Mouse (Mus musculus) T-helper 17 cell (primary cell): ENCODE data around the gene Mapk6.
"Not testable (repeated sequence)": the region's sequence is repeated elsewhere in the genome, so short reads cannot be mapped to it uniquely, and the experiment has no call there.

Source experiments
- in situ Hi-C, 2 experiments: fragments of 300-600 bp; cut with MboI, MseI; formaldehyde crosslinking; loops; 1 replicate in 1 of 2; 2 replicates in 1 of 2; pipeline ENCODE4 v1.15.1; 2025; ENCODE audit warnings: high pct_unique_total_duplicates in 2 of 2

Mapk6 gene

DNA sequence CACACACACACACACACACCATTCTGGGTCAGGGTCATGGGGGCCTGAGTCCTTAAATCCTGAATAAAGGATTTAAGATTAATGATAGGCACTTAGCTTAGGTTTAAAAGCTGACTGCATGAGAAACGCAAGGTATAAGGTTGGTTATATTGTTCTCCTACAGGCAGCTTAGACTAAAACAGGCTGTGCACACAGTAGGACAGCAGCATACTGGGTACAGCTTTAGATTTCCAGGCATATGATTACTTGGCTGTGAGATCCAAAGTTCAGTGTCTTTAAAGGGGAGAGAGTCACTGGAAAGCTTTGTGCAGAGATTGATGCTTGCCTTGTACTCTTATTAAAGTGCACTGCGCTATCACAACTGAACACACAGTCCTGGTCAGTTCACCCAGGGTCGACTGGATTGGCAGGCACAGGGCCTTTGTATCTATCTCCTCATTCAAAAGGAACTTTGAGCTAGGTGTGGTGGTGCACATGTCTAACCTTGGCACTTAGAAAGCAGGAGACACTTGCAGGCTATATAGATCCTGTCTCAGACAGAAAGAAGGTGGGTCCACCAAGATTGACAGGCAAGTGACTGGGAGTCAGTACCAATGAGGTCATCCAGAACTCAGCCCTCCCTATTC lies 25.4 kb downstream of the Mapk6 start:
- in situ Hi-C loops, result no loop called here

DNA sequence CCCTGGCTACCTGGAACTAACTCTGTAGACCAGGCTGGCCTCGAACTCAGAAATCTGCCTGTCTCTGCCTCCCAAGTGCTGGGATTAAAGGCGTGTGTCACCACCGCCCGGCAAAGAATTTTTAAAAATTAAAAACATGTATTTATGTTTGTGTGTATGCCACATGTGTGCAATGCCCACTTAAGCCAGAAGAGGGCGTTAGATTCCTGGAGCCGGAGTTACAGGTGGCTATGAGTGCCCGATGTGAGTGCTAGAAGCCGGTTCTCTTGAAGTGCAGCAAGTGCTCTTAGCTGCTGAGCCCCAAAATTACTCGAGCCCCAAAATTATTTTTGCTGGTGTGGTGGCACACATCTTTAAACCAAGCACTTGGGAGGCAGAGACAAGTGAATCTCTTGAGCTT lies 26.0 kb downstream of the Mapk6 start:
- in situ Hi-C loops, result no loop called here

DNA sequence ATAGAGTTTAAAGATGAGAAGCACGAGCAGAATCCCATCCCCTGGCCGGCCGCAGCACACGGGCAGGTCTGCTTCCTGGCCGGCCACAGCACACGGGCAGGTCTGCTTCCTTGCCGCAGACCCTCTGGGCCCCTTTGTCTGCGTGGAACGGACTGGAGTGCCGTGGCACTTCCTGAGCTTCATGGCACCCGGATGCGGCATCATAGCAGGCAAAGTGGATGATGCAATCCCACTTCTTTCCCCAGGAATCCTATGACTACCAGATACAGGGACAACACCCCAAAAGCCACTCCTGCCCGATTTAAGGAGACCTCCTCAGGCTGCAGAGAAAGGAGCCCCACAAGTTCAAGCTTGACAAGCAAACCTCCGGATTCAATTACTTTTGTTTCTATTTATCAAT lies 27.0 kb downstream of the Mapk6 start:
- in situ Hi-C loops, result no loop called here

DNA sequence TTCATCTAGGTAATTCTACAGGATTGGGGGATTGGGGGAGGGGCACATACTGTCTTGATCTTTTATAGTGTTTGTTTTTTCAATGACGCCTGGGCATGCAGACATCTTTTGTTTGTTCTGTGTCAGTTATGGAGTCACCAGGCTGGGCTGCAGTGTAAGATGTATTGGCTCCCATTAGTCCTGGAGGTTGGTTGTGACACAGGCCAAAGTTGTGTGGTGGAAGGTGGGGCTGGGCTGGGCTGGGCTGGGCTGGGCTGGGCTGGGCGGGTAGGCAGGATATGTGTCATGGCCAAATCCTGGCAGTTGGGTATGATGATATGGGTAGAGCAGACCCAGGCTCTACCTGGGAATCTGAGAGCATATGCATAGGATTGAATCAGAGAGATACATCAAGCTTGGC lies 31.0 kb downstream of the Mapk6 start:
- in situ Hi-C loops, result no loop called here

DNA sequence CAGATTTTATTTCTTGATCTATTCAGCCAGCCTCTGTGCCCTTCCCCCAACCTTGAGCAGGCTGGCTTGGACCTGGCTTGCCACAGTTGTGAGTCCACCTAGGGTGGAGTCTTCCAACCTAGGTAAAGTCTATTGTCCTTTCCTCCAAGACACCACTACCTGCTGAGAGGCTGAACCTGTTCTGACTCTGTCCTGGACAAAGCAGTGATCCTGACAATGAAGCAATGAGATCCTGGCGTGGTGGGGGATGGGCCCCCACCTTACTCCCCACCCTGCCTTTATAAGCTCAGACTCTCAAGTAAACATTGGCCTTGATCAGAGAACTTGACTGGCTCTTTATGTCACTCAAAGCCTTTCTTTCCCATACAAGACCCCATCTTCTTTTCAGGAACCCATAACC lies 33.4 kb downstream of the Mapk6 start:
- in situ Hi-C loops, result no loop called here

DNA sequence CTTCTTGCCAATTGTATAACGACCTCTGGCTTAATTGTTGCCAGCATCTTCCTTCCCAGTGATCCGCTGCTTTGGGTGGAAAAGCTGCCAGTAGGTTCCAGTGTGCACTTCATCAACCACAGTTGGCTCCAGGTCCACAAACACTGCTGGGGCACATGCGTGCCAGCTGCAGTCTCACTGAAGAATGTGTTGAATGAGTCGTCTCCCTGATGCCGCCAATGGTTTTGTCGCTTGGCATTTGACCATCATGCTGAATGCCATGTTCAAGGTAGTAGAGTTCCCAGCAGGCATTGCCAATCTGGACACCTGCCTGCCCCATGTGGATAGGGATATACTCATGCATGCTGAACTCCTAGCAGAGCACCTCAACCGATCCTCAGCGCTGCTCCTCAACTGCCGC lies 34.2 kb downstream of the Mapk6 start:
- in situ Hi-C loops, result no loop called here

DNA sequence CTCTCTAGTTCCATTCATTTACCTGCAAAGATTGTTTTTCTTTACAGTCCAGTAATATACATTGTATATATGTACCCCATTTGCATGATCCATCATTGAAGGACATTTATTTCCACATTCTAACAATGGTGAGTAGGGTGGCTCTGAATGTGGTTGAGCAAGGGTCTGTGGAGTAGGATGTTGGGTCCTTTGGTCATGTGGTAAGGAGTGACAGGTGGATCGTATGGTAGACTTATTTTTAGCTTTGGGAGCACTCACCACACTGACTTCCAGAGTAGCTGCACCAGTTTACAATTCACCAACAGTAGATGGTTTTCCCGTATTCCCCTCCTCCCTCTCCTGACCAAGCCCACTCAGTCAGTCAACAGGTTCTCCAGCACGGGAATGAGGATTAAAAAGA lies 41.0 kb downstream of the Mapk6 start:
- in situ Hi-C loops, result no loop called here

DNA sequence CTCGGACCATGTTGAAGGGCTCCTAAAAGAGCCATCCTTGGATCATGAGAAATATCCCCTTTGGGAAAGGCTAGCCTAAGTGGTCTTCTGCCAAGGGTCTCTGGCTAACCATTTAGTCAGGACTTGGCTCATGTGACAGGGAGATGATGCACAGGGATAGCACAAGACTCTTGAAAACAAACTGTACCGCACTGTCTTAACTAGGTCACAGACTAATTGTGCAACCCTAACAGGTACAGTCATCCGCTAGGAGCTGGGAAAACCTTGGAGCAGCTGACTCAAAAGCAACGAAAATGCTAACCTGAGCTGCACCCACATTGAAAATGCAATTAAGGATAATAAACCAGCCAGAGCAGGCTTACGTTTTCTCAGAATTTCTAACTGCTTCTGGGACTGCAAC lies 43.6 kb downstream of the Mapk6 start:
- in situ Hi-C loops, result no loop called here

DNA sequence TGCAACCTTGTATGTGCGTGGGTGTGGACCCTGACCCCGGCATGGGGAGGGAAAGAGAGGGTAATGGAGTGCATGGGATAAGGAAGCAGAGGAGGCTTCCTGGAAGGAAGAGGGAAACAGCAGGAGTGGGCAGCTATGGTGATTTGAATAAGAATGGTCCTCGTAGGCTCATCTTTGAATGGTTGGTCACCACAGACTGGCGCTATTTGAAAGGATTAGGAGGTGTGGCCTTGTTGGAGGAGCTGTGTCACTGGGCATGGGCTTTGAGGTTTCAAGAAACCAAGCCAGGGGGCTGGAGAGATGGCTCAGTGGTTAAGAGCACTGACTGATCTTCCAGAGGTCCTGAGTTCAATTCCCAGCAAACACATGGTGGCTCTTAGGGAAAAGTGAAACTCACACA lies 44.6 kb downstream of the Mapk6 start:
- in situ Hi-C loops, result no loop called here

DNA sequence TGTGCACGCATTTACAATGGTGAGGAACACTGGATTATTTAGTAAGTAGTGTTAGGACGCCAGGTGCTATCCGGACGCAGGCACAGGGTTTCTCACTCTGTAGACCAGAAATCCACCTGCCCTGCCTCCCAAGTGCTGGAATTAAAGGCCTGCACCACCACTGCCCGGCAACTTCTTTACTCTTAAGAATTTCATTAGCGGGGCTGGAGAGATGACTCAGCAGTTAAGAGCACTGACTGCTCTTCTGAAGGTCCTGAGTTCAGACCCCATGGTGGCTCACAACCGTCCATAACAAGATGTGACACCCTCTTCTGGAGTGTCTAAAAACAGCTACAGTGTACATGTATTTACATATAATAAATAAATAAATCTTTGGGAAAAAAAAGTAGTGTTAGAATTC lies 46.1 kb downstream of the Mapk6 start:
- in situ Hi-C loops, result not testable (repeated sequence)

DNA sequence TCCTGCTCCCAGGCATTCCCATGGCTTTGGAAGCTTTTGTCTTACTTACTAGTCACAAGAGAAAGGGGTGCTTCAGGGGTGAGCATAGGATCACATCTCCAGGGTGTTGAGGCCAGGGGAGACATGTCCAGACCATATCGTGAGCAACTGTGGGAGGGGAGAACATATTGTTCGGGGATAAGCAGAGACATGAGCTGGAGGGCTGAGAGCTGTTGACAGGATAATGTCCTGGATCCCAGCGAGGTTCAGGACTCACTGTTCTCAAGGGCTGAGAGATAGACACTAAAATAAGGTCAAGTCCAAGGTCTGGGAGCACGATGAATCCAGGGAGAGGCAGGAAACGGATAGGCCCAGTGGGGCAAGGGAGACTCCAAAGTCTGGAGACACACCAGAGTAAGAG lies 46.8 kb downstream of the Mapk6 start:
- in situ Hi-C loops, result no loop called here

DNA sequence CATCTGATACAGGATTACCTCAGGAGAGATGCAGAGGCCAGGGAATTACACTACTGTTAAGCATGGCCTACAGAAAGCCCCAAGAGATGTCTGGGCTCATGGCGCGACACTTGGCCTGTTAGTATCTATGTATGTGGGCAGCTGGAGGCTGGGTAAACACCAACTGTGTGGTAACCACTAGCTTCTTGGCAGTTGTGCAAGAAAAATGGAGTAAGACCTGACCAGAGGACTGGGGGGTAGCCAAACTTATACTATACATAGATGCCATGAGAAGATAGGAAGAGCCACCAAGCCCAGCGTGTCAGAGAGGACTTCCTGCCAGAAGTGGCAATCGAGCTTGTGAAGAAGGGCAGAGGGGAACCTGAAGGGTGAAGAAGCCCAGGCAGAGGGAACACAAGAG lies 47.6 kb downstream of the Mapk6 start:
- in situ Hi-C loops, result no loop called here

DNA sequence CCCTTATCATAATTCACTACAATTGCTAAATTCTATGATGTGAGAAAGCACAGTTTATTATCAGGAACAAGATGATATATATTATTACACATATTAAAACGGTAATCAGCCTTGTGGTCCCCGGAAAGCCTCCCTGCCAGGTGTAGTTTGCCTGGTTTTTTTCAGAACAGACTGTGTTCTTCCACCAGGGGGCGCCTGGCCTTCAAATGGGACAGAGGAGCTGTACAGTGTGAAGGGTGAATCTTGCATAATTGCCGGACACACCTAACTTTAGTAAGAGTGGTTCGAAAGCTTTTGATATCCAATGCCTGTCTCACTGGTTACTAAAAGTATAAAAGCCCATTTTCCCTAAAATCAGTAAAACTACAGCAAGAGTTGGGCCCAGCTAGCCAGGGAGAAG lies 48.1 kb downstream of the Mapk6 start:
- in situ Hi-C loops, result no loop called here

DNA sequence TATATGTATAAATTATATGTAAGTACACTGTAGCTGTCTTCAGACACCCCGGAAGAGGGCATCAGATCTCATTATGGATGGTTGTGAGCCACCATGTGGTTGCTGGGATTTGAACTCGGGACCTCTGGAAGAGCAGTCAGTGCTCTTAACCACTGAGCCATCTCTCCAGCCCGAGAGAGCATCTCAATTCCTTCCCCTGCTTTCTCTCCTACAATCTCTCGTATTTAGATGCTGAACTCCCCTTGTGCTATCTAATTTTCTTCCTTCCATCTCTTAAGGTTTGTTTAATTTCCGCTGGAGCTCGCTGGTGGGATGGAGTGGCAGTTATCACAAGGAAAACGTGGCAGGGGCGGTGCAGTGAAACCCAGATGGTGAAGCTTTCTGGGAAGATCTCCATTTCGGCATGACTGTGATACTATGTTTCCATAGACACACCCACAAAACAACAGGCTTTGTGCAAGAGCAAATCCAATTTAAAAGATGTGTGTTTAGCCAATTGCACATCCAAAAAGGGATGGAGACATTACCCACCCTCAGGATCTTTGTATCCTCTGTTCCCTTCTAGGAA lies 52.6 kb downstream of the Mapk6 start:
- in situ Hi-C loops, result loop anchor here in 1 of 2 experiments (5.0 kb wide), 1 partner anchor 40 kb away; no protein-coding TSS in a partner anchor

DNA sequence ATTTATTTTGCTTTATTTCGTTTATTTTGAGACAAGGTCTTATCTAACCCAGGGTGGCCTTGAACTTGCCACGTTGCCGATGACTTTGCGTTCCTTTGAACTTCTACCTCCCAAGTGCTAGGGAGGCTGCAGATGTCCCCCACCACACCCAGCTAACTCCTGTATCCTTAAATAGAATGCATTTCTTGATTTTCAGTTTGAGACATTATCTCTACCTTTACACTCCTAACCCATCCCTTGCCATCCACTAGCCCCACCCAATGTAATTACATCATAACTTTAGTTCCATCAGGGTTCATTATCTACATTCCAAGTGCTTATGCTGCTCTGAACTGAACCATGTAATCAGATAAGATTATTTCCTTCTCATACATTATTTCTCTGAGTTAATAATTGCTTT lies 54.0 kb downstream of the Mapk6 start:
- in situ Hi-C loops, result loop anchor here in 1 of 2 experiments (5.0 kb wide), 1 partner anchor 42 kb away; no protein-coding TSS in a partner anchor

DNA sequence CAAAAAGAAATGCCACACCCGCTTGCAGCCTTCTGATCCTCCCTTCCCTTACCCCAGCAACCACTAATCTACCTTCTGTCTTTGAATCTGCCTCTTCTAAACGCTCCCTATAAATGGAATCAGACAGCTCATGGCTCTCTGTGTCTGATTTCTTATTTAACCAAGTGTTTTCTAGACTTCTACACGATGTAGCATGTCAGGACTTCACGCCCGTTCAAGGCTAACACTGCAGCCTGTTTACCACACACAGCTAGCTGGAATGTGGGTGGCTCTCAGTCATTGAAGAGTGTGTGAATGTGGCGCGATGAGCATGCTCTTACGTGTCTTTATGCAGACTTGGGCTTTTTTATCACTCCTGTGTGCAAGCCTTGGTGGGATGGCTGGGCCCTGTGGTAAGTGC lies 56.7 kb downstream of the Mapk6 start:
- in situ Hi-C loops, result no loop called here

DNA sequence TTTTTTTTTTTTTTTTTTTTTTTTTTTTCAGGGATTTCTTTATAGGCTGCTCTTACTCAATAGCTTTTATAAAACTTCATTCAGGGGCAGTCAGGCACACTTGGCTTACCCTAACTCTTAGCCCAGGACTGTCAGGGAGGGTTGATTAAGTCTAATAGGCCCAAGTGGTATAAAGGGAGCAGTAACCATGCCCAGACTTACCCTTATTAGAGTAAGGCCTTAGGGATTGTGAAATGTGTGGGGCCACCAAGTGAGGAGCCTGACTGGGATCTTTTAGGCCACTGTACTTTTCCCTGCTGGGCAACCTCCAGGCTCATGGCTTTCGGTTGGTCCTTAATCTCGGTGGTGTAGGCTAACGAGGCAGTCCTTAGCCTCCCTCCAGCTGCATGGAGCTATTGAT lies 61.2 kb downstream of the Mapk6 start:
- in situ Hi-C loops, result no loop called here

DNA sequence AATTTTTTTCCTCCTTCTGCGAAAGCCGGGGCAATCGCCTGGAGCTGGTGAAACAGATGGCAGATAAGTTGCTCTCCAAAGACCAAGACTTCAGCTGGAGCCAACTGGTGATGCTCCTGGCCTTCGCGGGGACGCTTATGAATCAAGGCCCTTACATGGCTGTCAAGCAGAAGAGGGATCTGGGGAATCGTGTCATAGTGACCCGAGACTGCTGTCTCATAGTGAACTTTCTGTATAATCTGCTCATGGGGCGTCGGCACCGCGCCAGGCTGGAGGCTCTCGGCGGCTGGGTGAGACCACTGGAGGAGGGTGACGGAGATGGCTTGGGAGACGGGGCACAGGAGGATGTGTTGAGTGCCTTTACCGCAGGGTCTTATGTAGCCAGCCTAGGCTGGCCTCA lies 61.7 kb downstream of the Mapk6 start:
- in situ Hi-C loops, result no loop called here

DNA sequence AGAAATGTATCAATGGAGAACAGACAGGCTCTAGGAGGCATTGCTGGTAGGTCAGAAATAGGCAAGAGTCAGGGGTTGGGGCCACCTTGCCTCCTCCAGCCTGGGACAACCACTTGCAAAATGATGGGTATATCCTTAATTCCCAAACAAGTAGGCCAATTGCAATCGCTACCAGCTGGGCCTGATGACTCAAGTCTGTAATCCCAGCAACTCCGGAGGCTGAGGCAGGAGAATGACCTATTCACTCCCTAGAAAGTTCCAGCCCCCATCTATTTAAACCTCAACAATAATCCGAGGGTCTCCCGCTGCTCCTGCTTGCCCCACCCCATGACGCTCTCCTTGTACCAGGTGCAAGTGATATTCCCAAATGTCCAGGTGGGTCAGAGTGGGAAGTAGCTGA lies 62.3 kb downstream of the Mapk6 start, which contains the start of gene Bcl2l10:
Gene Bcl2l10 (plus strand): TSS at position 301 of the 400 bp plus-strand sequence.
- in situ Hi-C loops, result no loop called here

DNA sequence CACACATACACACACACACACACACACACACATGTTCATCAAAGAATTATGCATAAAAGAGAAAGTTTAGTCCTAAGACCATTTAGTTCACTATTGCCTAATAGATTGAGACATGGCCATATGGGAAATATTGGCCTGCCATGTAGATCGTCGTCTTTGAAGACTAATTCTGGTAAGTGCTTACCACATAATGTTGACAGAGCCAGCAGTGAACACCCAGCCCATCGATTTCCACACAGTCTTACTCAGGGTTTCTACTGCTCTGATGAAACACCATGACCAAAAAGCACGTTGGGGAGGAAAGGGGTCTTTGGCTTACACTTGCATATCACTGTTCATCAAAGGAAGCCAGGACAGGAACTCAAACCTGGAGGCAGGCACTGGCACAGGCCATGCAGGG lies 67.4 kb downstream of the Mapk6 start:
- in situ Hi-C loops, result no loop called here

DNA sequence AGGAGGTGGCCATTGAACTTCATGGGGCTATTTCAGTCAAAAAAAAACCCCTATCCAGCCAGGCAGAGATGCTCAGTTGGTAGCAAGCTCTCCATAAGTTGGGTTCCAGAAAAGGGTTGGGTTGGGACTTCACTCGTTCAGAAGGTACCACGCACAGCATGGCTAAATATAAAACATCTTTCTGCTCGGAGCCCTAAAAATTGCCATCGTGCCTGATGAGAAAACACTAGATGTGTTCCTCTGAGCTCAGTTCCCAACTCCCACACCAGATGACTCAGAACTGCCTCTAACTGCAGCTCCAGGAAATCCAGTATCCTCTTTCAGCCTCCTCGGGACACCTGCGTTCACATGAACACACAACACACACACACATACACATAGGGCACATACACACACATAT lies 71.8 kb downstream of the Mapk6 start:
- in situ Hi-C loops, result no loop called here

DNA sequence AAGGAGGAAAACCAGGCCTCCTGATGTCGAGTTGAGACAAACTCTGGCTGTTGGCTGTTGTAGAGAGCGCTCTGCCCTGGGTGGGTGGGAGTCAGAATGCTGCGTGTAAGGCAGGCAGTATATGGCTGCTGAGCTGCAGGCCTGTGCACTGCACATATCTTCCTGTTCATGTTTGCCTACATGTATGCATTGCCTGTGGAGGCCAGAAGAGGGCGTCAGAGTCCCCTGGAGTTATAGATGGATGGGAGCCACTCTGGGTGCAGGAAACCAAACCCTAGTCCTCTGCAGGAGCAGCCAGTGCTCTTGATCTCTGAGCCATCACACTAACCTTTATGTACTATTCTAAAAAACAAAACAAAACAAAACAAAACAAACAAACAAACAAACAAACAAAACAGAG lies 75.4 kb downstream of the Mapk6 start:
- in situ Hi-C loops, result loop anchor here in 1 of 2 experiments (5.0 kb wide), 1 partner anchor 53 kb away; no protein-coding TSS in a partner anchor

DNA sequence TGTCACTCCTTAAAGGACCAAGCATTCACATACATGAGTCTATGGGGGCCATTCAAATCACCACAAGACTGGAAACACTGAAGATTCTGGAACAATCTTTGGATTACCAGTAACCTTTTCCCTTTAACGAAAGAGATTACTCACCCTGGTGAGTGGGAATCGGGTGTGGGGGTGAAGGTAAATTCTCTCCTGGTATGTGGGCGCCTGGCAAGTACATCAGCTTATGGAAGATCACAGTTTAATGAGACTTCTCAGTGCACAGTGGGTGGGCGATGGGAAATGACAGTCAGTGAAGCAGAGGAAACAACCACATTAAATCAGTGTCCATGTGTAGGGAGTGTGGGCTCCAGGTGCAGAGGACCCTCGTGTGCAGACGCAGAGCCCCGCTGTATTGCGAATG lies 79.0 kb downstream of the Mapk6 start:
- in situ Hi-C loops, result loop anchor here in 1 of 2 experiments (5.0 kb wide), 1 partner anchor 56 kb away; no protein-coding TSS in a partner anchor

DNA sequence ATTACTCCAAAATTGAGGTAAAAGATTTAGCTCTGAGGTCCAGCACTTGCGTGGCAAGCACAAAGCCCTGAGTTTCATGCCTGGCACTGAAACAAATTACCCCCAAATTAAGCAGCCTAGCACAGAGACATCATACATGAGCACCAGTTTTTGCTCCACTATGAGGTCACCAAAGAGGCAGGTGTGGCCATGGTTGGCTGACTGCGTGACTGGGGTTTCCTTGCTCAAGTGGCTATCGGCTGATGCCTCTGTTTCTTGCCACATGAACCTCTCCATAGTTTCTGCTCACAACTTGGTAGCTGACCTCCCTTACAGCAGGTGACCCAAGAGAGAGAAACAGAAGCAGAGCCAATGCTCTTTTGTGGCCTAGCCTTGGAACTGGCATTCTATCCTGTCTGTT lies 81.8 kb downstream of the Mapk6 start:
- in situ Hi-C loops, result no loop called here
